Mouse (Mus musculus) forebrain, embryonic 16.5 days (tissue): ENCODE results near the gene Emg1. TPM values are rescaled to one million over a fixed set of nuclear protein-coding genes. Genes with fewer than 3 reads are reported as not detected.

Experiments
- ATAC-seq: fragments of 200-750 bp; cut with Nextera tagmentation; 2 replicates; pipeline ENCODE4 v1.8.0; 2017; ENCODE audit warnings: mild to moderate bottlenecking, moderate library complexity
- H3K27ac ChIP-seq: fragments of 300-500 bp; sonication (generic); 2 replicates; pipeline ENCODE4 v1.5.1; 2014; ENCODE audit warnings: low read length, control low read depth
- H3K27me3 ChIP-seq: fragments of 300-500 bp; sonication (generic); replicated peaks from 2 replicates; pipeline ENCODE4 v1.6.1; 2014; ENCODE audit warnings: low read length; ENCODE audit not compliant: control insufficient read depth, insufficient read depth
- H3K36me3 ChIP-seq: fragments of 300-500 bp; sonication (generic); 2 replicates; pipeline ENCODE4 v1.6.1; 2014; ENCODE audit not compliant: control insufficient read depth, insufficient read depth
- H3K4me1 ChIP-seq: fragments of 300-500 bp; sonication (generic); replicated peaks from 2 replicates; pipeline ENCODE4 v1.6.1; 2014; ENCODE audit warnings: low read length; ENCODE audit not compliant: control insufficient read depth, insufficient read depth
- H3K4me2 ChIP-seq: fragments of 300-500 bp; sonication (generic); 2 replicates; pipeline ENCODE4 v1.6.1; 2014; ENCODE audit warnings: mild to moderate bottlenecking, low read length, control low read depth
- H3K4me3 ChIP-seq: fragments of 300-500 bp; sonication (generic); replicated peaks from 2 replicates; pipeline ENCODE4 v1.5.1; 2014; ENCODE audit warnings: mild to moderate bottlenecking, low read length, control low read depth
- H3K9ac ChIP-seq: fragments of 300-500 bp; sonication (generic); replicated peaks from 2 replicates; pipeline ENCODE4 v1.6.1; 2014; ENCODE audit warnings: low read depth, low read length, control low read depth
- H3K9me3 ChIP-seq: fragments of 300-500 bp; sonication (generic); 2 replicates; pipeline ENCODE4 v1.6.1; 2016; ENCODE audit warnings: low read length; ENCODE audit not compliant: control insufficient read depth
- WGBS: fragments of 180-500 bp; shearing (Covaris S2); extraction: QIAGEN DNeasy Blood & Tissue Kit; methylation state at CpG from one replicate; pipeline ENCODE4 v1.1.7; 2014; 5-methylcytosine and 5-hydroxymethylcytosine counted together
- polyA plus RNA-seq: library from polyadenylated mRNA; unstranded; fragments of >200 nt; fragmentation: Nextera tagmentation; extraction: Ambion mirVana; gene quantifications from 2 replicates; pipeline ENCODE4 v1.2.1, GENCODE M21; 2015

Emg1 gene
- polyA plus RNA-seq: 142 and 150 TPM in 2 replicates

DNA sequence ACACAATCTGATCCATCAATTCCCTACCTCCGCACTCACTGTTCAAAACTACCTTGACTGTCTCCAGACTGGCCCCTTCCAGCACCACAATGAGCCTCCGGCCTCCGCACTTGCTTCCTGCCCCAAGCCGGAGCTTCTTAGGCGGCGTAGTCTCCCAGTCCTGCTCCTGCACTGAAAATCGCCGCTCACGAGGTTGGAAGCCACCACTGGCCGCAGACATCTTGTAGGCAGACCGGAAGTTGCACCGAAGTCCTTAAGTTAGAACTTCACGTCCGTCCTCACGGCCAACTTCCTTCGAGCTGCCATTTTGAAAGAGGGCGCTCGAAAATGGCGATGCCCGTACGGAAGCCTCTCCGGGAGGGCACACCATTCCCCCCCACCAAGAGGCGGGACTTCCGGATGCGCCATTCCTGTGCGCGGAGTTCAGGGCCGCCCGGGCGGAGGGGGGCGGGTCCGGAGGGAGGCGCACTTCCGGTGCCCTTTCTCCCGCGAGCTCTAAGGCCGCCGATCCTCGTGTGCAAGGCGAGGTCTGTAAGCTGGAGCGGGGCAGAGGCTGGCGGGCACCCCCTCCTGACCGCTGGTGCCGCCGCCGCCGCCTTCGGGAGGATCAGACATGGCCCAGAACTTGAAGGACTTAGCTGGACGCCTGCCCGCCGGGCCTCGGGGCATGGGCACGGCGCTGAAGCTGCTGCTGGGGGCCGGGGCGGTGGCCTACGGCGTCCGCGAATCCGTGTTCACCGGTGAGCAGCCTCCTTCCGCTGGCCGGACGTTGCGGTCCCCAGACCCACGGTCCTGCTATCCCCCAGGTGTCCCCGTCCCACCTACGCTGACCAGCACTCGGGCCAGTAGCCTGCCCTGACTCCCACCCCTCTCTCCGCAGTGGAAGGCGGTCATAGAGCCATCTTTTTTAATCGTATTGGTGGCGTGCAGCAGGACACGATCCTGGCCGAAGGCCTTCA, at the start of gene Emg1, which contains the start of gene Phb2:
Gene Emg1 (minus strand): TSS at position 355 of the 959 bp plus-strand sequence.
Gene Phb2 (plus strand): TSS at position 513 of the 959 bp plus-strand sequence.
- Histone ChIP-seq H3K36me3 (peaks cover 19% of the 10 kb centered on the region), H3K27me3 (no peaks in the 10 kb centered on the region), H3K4me3 (peak within 1 kb of the TSS; percentile 74), H3K27ac (peak within 1 kb of the TSS; percentile 79), H3K9me3 (no peaks in the 10 kb centered on the region), H3K9ac (peak within 1 kb of the TSS; percentile 98), H3K4me2 (peak within 1 kb of the TSS; percentile 99), H3K4me1 (peaks cover 35% of the 10 kb centered on the region)
- peak; percentile 98 for ATAC-seq
- WGBS: under 1% methylated on average over 74 of the region's 76 CpGs

DNA sequence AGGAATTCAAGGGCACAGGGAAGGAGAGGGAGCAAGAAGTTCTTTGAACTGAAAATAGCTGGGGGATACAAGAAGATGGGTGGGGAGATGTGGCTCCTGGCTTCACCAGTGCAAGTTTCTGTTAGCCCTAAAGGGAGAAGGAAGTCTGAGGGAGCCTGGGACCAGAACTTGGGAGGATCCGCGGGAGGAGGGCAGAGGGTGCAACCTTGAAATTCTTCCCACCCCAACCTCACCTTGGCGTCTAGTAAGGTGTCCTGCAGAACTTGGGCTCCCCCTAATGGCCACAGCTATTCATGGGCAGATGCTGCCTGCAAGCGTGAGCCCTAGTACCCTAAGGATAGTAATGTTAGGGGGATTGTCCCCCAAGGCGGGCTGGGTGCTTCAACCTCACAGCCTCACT, 47.3 kb upstream of the Emg1 start:
- Histone ChIP-seq H3K27ac (peak overlapping the region; percentile 95), H3K9ac (no peak overlapping the region), H3K9me3 (no peaks in the 10 kb centered on the region), H3K4me2 (no peak overlapping the region), H3K27me3 (no peaks in the 10 kb centered on the region), H3K36me3 (no peaks in the 10 kb centered on the region), H3K4me3 (no peak overlapping the region), H3K4me1 (peaks cover 34% of the 10 kb centered on the region)
- no peak for ATAC-seq
- 2% methylated on average over 5 of the region's 5 CpGs for WGBS

DNA sequence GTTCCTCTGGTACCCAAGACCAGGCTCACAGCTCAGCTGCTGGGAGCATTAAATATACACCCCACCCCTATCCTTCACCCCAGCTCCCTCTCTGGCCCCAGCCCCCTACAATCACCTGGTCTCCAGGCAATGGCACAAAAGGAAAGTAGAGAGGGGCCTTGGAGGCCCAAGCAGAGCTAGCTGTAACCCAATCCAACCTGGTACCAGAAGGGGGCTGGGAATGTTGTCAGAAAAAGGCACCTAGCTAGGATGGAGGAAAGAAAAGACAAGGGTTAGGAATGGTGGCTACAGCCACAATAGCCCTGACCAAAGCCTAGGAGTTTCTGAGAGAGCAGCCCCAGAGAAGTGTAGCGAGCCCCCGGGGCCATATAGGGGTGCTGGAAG, 46.9 kb upstream of the Emg1 start:
- Histone ChIP-seq H3K4me2 (no peak overlapping the region), H3K9ac (no peak overlapping the region), H3K4me3 (no peak overlapping the region), H3K27me3 (no peaks in the 10 kb centered on the region), H3K36me3 (no peaks in the 10 kb centered on the region), H3K4me1 (peaks cover 37% of the 10 kb centered on the region), H3K27ac (peak overlapping the region; percentile 95), H3K9me3 (no peaks in the 10 kb centered on the region)
- no peak for ATAC-seq
- WGBS: 48% methylated on average over 2 of the region's 2 CpGs

DNA sequence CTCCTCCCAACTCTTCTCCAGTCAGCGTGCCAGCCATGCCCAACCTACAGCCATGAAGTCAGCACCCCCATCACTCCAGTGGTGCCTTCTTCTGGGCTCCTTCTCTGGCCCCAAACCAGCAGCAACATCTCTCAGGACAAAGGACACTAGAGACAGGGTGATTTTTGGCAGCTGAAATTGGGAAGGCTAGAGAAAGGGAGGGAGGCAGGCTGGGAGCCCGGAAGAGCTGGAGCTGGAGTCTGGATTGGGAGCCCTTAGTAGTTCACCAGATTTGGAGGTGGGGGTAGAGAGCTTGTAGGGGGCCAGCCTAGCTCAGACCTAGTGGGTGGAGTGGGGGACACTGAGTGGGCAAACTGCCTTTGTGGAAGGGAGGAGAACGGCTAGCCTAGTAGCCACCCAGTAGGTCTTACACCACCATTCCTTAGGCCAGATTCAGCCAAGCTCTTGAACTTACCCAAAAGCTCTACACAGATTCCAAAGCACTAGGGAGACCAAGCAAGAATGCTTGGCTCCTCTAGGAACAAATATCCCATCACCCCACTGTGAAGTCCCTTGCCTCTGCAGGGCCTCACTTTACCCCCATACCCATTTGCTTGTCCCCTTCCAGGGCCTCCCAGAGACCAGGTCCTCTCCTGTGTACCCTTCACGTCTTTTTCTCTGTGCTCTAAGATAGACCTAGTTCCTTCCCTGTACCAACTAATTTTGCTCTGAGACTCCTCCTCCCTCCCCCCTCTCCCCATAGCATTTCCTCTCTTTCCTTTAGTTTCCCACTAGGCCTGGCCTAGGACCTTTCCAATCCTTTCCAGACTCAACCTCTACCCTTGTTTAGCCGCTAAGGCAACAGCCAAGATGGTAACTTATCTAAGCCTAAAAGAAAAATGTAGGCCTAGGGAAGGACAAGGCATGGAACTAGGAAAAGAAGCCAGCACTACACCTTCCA, 46.2 kb upstream of the Emg1 start:
- Histone ChIP-seq H3K9me3 (no peaks in the 10 kb centered on the region), H3K36me3 (no peaks in the 10 kb centered on the region), H3K27me3 (no peaks in the 10 kb centered on the region), H3K27ac (peak overlapping the region; percentile 95), H3K4me1 (peaks cover 43% of the 10 kb centered on the region), H3K9ac (peak overlapping the region; percentile 82), H3K4me2 (peak overlapping the region; percentile 54), H3K4me3 (peak overlapping the region; percentile 64)
- 20% methylated on average over 5 of the region's 5 CpGs for WGBS
- ATAC-seq: peak; percentile 27

DNA sequence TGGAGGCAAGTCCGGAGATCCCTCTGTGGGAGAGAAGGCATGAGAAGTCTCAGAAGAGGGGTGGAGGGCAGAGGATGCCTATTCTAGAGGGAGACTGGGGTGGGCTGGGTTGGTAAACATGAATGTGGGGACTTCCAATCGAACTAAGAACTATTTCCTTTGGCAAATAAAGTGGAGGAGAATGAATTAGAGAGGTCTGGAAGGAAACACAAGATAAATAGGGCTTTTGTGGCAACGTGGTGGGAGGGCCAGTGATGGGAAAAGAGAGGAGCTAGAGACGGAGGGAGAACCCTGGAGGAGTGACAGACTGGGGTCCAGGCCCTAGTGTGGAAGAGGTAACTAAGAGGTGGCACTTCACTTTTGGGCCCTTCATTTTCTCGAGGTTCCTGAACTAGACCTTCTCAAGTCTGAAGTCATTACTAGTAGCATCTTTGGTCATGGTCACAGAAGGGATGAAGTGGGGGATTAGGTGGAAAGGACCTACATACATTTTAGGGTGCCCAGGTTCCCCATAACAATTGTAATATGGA, 45.4 kb upstream of the Emg1 start:
- Histone ChIP-seq H3K27ac (peak overlapping the region; percentile 95), H3K9ac (peak overlapping the region; percentile 82), H3K4me3 (peak overlapping the region; percentile 64), H3K9me3 (no peaks in the 10 kb centered on the region), H3K27me3 (no peaks in the 10 kb centered on the region), H3K36me3 (no peaks in the 10 kb centered on the region), H3K4me1 (peaks cover 43% of the 10 kb centered on the region), H3K4me2 (peak overlapping the region; percentile 54)
- 5% methylated on average over 5 of the region's 5 CpGs for WGBS
- ATAC-seq: no peak

DNA sequence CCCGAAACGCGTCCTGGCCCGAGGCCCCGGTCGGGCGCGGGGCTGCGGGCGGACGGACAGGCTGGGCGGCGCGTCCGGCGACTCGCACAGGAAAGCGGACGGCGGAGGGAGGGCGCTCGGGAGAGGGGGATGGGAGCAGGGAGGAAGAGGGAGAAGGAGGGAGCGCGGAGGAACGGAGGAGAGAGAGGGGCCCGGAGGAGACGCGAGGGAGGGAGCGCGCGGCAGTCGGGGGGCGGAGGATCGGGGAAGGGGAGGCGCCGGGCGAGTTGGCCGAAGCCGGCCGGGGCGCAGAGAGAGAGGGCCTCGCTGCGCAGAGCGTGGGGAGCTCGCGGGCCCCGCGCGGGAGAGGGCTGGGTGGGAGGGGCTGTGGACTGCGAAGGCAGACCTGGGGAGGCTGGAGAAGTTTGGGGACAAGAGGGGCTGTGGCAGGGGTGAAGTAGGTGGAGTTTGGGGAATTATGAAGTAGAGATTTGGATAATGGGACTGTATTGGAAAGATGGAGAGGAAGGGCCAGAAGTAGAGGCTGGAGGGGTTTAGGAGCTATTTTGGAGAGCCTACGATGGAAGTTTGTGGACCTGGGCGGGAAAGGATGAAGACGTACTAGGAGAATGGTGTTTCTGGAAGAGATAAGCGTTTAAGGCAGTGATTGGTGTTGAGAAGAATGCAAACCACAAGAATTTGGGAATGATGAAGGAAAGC, 44.8 kb upstream of the Emg1 start:
- peak; percentile 72 for ATAC-seq
- 1% methylated on average over 47 of the region's 54 CpGs for WGBS
- peaks cover 43% of the 10 kb centered on the region for H3K4me1 ChIP-seq

DNA sequence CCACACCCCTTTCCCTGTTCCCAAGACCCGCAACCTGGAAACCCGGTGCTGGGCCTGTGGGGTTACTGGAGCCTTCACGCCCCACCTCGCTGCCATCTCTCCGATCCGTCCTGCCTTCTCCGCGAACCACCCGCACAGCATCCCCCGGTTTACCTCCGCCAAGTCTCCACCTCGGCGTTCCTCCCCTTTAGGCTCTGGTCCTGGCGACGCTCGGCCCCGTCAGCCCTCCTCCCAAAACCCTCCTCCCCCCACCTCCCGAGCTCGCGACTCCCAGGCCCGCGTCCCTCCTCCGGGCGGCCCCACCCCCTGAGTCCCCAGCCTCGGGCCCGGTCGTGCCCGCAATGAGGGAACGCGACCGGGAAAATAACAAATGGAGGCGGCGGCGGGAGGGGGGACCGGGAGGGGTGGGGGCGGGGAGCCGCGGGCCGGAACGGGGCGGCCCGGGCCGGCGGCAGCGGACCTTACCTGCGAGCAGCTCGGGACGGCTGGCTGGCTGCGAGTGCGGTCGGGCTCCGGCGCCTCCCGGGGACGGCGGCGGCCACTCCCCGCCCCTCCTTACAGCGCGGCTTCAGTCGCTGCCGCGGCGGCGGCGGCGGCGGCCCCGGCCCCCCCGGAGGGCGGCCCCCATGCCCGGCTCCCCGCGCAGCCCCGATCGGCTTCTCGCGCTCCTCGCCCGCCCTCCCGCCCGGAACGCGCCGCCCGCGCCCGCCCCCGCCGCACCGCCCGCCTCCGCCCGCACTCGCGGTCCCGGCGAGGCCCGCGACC, 44.0 kb upstream of the Emg1 start, which contains the start of the genes Gm45234 and Atn1:
Gene Gm45234 (minus strand): TSS at position 191 of the 765 bp plus-strand sequence.
Gene Atn1 (minus strand): TSS at position 694 of the 765 bp plus-strand sequence.
- H3K4me2 ChIP-seq: peak within 1 kb of the TSS; percentile 57
- WGBS: 0% methylated on average over 36 of the region's 100 CpGs
- H3K4me3 ChIP-seq: peak within 1 kb of the TSS; percentile 64
- ATAC-seq: peak; percentile 57
- no peaks in the 10 kb centered on the region for H3K36me3 ChIP-seq
- H3K9me3 ChIP-seq: no peaks in the 10 kb centered on the region
- H3K27me3 ChIP-seq: no peaks in the 10 kb centered on the region
- H3K4me1 ChIP-seq: peaks cover 43% of the 10 kb centered on the region
- H3K9ac ChIP-seq: peak within 1 kb of the TSS; percentile 82
- H3K27ac ChIP-seq: peak within 1 kb of the TSS; percentile 95

More for the DNA sequence above, 44.8 kb upstream of the Emg1 start:
- Histone ChIP-seq H3K9ac (peak overlapping the region; percentile 82), H3K4me2 (peak overlapping the region; percentile 54), H3K9me3 (no peaks in the 10 kb centered on the region), H3K27me3 (no peaks in the 10 kb centered on the region), H3K4me3 (peak overlapping the region; percentile 64), H3K27ac (peak overlapping the region; percentile 95), H3K36me3 (no peaks in the 10 kb centered on the region)

DNA sequence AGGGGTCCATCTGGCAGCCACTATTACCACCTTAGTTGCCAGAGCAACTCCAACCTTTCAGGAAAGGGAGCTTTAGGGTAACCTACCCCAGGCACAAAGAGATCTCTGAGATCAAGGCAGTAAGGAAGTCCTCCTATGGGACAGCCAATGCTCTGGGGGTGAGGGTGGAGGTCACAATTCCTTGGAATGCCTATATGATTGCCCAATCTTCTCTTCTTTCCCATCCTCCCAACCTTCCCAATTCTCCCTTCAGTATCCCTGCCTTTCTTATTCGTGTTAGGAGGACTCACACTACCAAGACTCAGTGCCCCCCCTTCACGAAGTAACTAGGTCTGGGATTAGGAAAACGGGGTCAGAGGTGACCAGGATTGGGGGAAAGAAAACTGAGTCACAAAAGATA, 43.3 kb upstream of the Emg1 start:
- H3K4me3 ChIP-seq: peak overlapping the region; percentile 64
- peak overlapping the region; percentile 82 for H3K9ac ChIP-seq
- no peak for ATAC-seq
- no peaks in the 10 kb centered on the region for H3K9me3 ChIP-seq
- H3K4me1 ChIP-seq: peaks cover 43% of the 10 kb centered on the region
- H3K36me3 ChIP-seq: no peaks in the 10 kb centered on the region
- H3K4me2 ChIP-seq: peak overlapping the region; percentile 57
- 0% methylated on average over 3 of the region's 3 CpGs for WGBS
- peak overlapping the region; percentile 95 for H3K27ac ChIP-seq
- H3K27me3 ChIP-seq: no peaks in the 10 kb centered on the region
